Mouse (Mus musculus) megakaryocyte, embryonic 14.5 days (primary cell): Measurements from ENCODE around the gene Angptl4.

Experiments
- FLI1 ChIP-seq: IDR thresholded peaks from 2 replicates; pipeline ENCODE4 v1.6.1; 2012; ENCODE audit warnings: low read length, inconsistent platforms, mixed read lengths
- GATA1 ChIP-seq: IDR thresholded peaks from 3 replicates; pipeline ENCODE4 v1.6.1; 2012; ENCODE audit warnings: mixed read lengths, low read length, inconsistent platforms, borderline replicate concordance

- TF ChIP-seq GATA1 (no peak), FLI1 (no peak)
Measured at GRCm38 (mm10) chr17:33746011-33746410, 35.6 kb downstream of the Angptl4 start.
